Mouse (Mus musculus) liver, embryonic 14.5 days (tissue): ENCODE data around the gene Hip1. TPM values are rescaled to one million over a fixed set of nuclear protein-coding genes. Genes with fewer than 3 reads are reported as not detected.

ENCODE experiments used
- ATAC-seq: fragments of 200-750 bp; cut with Nextera tagmentation; 2 replicates; pipeline ENCODE4 v1.8.0; 2017; ENCODE audit warnings: moderate number of reproducible peaks, mild to moderate bottlenecking, moderate library complexity; ENCODE audit not compliant: insufficient read depth
- DNase-seq, 3 experiments: peaks; one replicate each; pipeline ENCODE4 v3.0.0-alpha.2; 2012 to 2013; ENCODE audit warnings: low read depth in 3 of 3, low spot score in 3 of 3
- H3K27ac ChIP-seq: fragments of 300-500 bp; sonication (generic); 2 replicates; pipeline ENCODE4 v1.5.1; 2014; ENCODE audit warnings: moderate library complexity, mild to moderate bottlenecking, control low read depth, inconsistent platforms
- H3K27me3 ChIP-seq: fragments of 300-500 bp; sonication (generic); 2 replicates; pipeline ENCODE4 v1.6.1; 2014; ENCODE audit warnings: mild to moderate bottlenecking, low read length, moderate library complexity; ENCODE audit not compliant: control insufficient read depth, insufficient read depth
- H3K36me3 ChIP-seq: fragments of 300-500 bp; sonication (generic); replicated peaks from 2 replicates; pipeline ENCODE4 v1.6.1; 2014; ENCODE audit warnings: low read depth; ENCODE audit not compliant: control insufficient read depth, insufficient read depth
- H3K4me1 ChIP-seq, 2 experiments: fragments of 200-500 bp in 1 of 2; fragments of 300-500 bp in 1 of 2; sonication (generic) in 1 of 2; replicated peaks; 2 replicates each; pipeline ENCODE4 v1.6.1; 2012 to 2014; ENCODE audit warnings: antibody characterized with exemption in 1 of 2, inconsistent platforms in 1 of 2, low read length in 1 of 2; ENCODE audit not compliant: control insufficient read depth in 2 of 2, insufficient read depth in 2 of 2
- H3K4me2 ChIP-seq: fragments of 300-500 bp; sonication (generic); 2 replicates; pipeline ENCODE4 v1.6.1; 2014; ENCODE audit warnings: low read depth, mild to moderate bottlenecking, control low read depth, moderate library complexity
- H3K4me3 ChIP-seq, 2 experiments: fragments of 200-500 bp in 1 of 2; fragments of 300-500 bp in 1 of 2; sonication (generic) in 1 of 2; 2 replicates each; pipeline ENCODE4 v1.5.1; 2012 to 2014; ENCODE audit warnings: low read depth in 2 of 2, low read length in 2 of 2, mild to moderate bottlenecking in 2 of 2, control low read depth in 1 of 2, inconsistent platforms in 1 of 2, moderate library complexity in 1 of 2; ENCODE audit not compliant: insufficient read depth in 1 of 2
- H3K9ac ChIP-seq: fragments of 300-500 bp; sonication (generic); replicated peaks from 2 replicates; pipeline ENCODE4 v1.6.1; 2014; ENCODE audit warnings: mild to moderate bottlenecking, control low read depth, moderate library complexity
- H3K9me3 ChIP-seq: fragments of 300-500 bp; sonication (generic); 2 replicates; pipeline ENCODE4 v1.6.1; 2016; ENCODE audit warnings: low read length, mixed read lengths; ENCODE audit not compliant: control insufficient read depth
- CTCF ChIP-seq: IDR thresholded peaks from 2 replicates; pipeline ENCODE4 v1.5.1; 2016; ENCODE audit warnings: antibody characterized with exemption, low read depth, control low read depth
- EP300 ChIP-seq: IDR thresholded peaks from 2 replicates; pipeline ENCODE4 v1.6.1; 2016; ENCODE audit warnings: antibody characterized with exemption, low read depth
- WGBS: fragments of 180-500 bp; shearing (Covaris S2); extraction: QIAGEN DNeasy Blood & Tissue Kit; methylation state at CpG from one replicate; pipeline ENCODE4 v1.1.7; 2014; ENCODE audit not compliant: insufficient replicate concordance; 5-methylcytosine and 5-hydroxymethylcytosine counted together
- polyA plus RNA-seq, 2 experiments: library from polyadenylated mRNA; depleted of rRNA in 1 of 2; stranded (reverse) in 1 of 2; unstranded in 1 of 2; fragments of >200 nt; fragmentation: Nextera tagmentation in 1 of 2; extraction: Ambion mirVana in 1 of 2; gene quantifications; 2 replicates each; pipeline versions ENCODE4 v1.2.1 to v1.2.3; 2012 to 2014

Gene Hip1
- polyA plus RNA-seq, 2 experiments: 2.2 to 2.8 TPM

DNA sequence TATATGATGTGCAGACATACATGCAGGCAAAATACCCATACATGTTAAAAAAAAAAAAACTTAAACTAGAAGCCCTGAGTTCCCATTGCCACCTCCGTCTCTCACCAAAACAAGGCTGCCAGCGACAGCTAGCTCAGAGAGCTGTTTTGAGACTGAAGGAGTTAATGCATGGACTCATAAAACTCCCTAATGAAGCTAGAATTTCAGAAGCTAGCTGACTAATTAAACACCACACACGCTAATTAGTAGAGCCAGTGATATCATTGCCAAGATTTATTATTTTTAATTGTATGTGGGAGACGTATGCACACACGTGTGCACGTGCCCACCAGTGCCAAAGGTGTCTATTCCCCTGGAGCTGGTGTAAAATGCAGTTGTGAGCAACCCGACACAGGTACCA is 42.0 kb downstream of the Hip1 start:
- Histone ChIP-seq H3K9me3 (no peaks in the 10 kb centered on the region), H3K4me1 (no peaks in the 10 kb centered on the region), H3K27ac (no peak overlapping the region), H3K4me3 (no peak overlapping the region), H3K4me2 (no peak overlapping the region), H3K9ac (no peak overlapping the region), H3K36me3 (no peaks in the 10 kb centered on the region), H3K27me3 (no peaks in the 10 kb centered on the region)
- DNase-seq (no peak), ATAC-seq (no peak)
- TF ChIP-seq CTCF: no peak
- no peak for TF ChIP-seq EP300
- 73% methylated on average over 7 of the region's 7 CpGs for WGBS

DNA sequence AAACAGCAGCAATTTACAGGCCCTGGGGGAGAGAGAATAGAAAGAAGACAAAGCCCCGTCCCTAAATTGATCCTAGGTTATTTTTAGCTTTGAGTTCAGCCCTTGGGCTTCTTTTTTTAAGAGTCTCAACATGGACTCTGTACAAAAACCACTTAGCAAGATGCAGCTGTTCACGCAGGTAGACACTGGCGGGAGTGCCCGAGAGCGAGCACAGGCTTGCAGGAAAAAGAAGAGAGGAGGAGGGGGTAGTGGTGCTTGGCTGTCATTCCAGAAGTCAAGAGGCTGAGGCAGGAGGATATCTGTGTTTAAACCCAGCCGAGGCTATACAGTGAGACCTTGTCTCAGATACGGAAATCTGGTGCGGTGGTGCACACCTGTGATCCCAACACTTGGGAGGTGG is 42.9 kb downstream of the Hip1 start:
- Histone ChIP-seq H3K4me1 (no peaks in the 10 kb centered on the region), H3K9me3 (no peaks in the 10 kb centered on the region), H3K27me3 (no peaks in the 10 kb centered on the region), H3K4me3 (no peak overlapping the region), H3K36me3 (no peaks in the 10 kb centered on the region), H3K27ac (no peak overlapping the region), H3K4me2 (no peak overlapping the region), H3K9ac (no peak overlapping the region)
- ATAC-seq: no peak
- DNase-seq: no peak
- TF ChIP-seq CTCF (no peak), EP300 (no peak)
- WGBS: 67% methylated on average over 8 of the region's 8 CpGs

DNA sequence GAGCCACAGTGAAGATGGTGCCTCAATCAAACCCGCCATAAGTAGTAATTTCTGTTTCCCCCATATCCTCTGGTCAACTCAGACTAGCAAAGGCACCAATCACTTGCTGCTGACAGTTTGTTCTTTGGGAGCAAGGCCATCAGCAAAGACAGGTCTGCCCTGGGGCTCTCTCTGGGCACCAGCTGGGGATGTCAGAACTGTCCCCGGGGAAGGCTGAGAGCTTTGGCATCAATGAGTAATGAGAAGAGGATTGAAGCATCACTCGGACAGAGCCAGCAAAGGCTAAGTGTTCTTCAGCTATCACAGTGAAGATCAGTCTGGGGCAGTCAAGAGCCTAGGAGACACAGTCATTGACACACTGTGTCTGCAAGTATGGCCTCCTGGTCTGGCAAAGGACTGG is 46.0 kb downstream of the Hip1 start:
- 57% methylated on average over 3 of the region's 3 CpGs for WGBS
- ATAC-seq (no peak), DNase-seq (no peak)
- Histone ChIP-seq H3K9ac (no peak overlapping the region), H3K27me3 (no peaks in the 10 kb centered on the region), H3K4me2 (no peak overlapping the region), H3K4me1 (no peaks in the 10 kb centered on the region), H3K36me3 (no peaks in the 10 kb centered on the region), H3K9me3 (no peaks in the 10 kb centered on the region), H3K4me3 (no peak overlapping the region), H3K27ac (no peak overlapping the region)
- no peak for TF ChIP-seq EP300
- no peak for TF ChIP-seq CTCF

DNA sequence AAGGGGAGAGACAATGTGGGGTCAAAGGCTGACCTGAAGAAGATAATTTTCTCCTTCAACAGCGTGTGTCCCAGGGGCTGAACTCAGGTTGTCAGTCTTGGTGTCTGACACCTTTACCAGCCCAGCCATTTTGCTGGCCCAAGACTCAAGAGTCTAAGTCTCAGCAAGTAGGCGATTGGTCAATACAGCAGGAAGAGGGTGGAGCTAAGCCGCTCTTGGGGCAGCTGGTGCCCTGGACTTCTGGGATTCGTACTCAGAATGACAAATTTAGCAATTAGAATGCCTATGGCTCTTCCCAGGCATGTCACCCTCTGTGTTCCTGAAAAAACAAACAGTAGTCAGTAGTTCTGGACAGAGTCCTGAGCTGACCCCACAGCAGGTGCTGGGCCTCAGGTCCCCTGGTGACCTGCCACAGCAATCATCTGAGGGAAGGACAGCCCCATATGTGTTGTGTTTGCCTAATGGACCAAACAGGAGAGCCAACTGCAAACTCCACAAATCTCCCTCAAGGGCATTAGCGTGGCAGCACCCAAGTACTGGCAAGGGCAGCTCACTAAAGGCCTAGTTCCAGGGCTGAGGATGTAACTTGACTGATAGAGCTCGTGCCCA is 47.5 kb downstream of the Hip1 start:
- DNase-seq (no peak), ATAC-seq (no peak)
- Histone ChIP-seq H3K4me1 (no peaks in the 10 kb centered on the region), H3K27ac (no peak overlapping the region), H3K9me3 (no peaks in the 10 kb centered on the region), H3K9ac (no peak overlapping the region), H3K4me2 (no peak overlapping the region), H3K4me3 (no peak overlapping the region), H3K27me3 (no peaks in the 10 kb centered on the region), H3K36me3 (no peaks in the 10 kb centered on the region)
- TF ChIP-seq CTCF (no peak), EP300 (no peak)
- WGBS: 56% methylated on average over 6 of the region's 6 CpGs

DNA sequence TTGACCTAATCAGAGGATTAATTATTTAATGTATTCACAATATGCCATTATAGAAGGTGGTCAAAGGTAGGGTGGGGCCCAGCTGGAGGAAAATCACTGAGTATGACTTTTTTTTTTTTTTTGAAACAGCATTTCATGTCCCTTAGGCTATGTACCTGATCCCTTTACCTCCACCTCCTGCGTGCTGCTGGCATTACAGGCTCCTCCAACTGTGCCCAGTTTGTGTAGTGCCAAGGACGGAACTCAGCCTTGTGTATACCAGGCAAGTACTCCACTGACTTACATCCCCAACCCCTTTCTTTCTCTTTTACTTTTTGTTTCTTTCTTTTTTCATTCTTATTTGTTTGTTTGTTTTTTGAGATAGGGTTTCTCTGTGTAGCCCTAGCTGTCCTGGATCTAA is 48.4 kb downstream of the Hip1 start:
- no peak for ATAC-seq
- Histone ChIP-seq H3K4me1 (no peaks in the 10 kb centered on the region), H3K9ac (no peak overlapping the region), H3K36me3 (no peaks in the 10 kb centered on the region), H3K4me2 (no peak overlapping the region), H3K4me3 (no peak overlapping the region), H3K27me3 (no peaks in the 10 kb centered on the region), H3K9me3 (no peaks in the 10 kb centered on the region), H3K27ac (no peak overlapping the region)
- DNase-seq: no peak
- no peak for TF ChIP-seq EP300
- TF ChIP-seq CTCF: no peak
- WGBS: 59% methylated on average over 2 of the region's 2 CpGs
